ENCODE assay signal across 8 mouse cellular contexts in genomic region chr10:82047597-82048459, GRCm38 (mm10). TPM values are rescaled to one million over a fixed set of nuclear protein-coding genes. Genes with fewer than 3 reads are reported as not detected.
DNase-seq lines count a peak whose midpoint lies in the region; ATAC-seq and TF ChIP-seq lines count a peak whose summit lies in the region.

Gene Zfp873, plus strand, starts transcription at chr10:82048123.

- peak; percentile 97 for ATAC-seq in embryonic facial prominence, embryonic 13.5 days (ENCODE audit: insufficient number of reproducible peaks, insufficient read depth, low FRiP score, low TSS enrichment, low read depth)
- peak; percentile 99 for ATAC-seq in limb, embryonic 14.5 days (ENCODE audit: low FRiP score, low read depth)
- peak; percentile 100 for ATAC-seq in midbrain, postnatal 0 days (ENCODE audit: low FRiP score)

- no peaks in the 10 kb centered on the region for H3K27me3 ChIP-seq in embryonic facial prominence, embryonic 13.5 days
- no peaks in the 10 kb centered on the region for H3K27me3 ChIP-seq in limb, embryonic 14.5 days (ENCODE audit: control insufficient read depth, insufficient read depth, low read length)
- H3K27me3 ChIP-seq in midbrain, postnatal 0 days (ENCODE audit: insufficient read depth, low read length) = no peaks in the 10 kb centered on the region

- 10% methylated on average over 35 of the region's 35 CpGs for WGBS in embryonic facial prominence, embryonic 13.5 days
- WGBS in limb, embryonic 14.5 days = 11% methylated on average over 30 of the region's 35 CpGs
- WGBS in midbrain, postnatal 0 days = 8% methylated on average over 35 of the region's 35 CpGs

- TF ChIP-seq POLR2A in limb, embryonic 14.5 days (IDR thresholded peaks at IDR 0.05; ENCODE audit: borderline replicate concordance, extremely low read depth, insufficient read depth, insufficient read length) = peak; percentile 81; the same call in 1 of the 2 replicates

- TF ChIP-seq CTCF in midbrain, postnatal 0 days (IDR thresholded peaks at IDR 0.05) = no peak; the same call in none of the 2 replicates

- H3K9ac ChIP-seq in embryonic facial prominence, embryonic 13.5 days = peak within 1 kb of the TSS; percentile 89
- peak within 1 kb of the TSS; percentile 83 for H3K9ac ChIP-seq in limb, embryonic 14.5 days (ENCODE audit: low read depth, low read length, severe bottlenecking)
- H3K9ac ChIP-seq in midbrain, postnatal 0 days (replicated peaks; ENCODE audit: low read length, poor library complexity, severe bottlenecking) = peak within 1 kb of the TSS; percentile 80

- H3K9me3 ChIP-seq in embryonic facial prominence, embryonic 13.5 days = peaks cover 58% of the 10 kb centered on the region
- H3K9me3 ChIP-seq in limb, embryonic 14.5 days (ENCODE audit: control insufficient read depth, low read length) = peaks cover 51% of the 10 kb centered on the region
- peaks cover 30% of the 10 kb centered on the region for H3K9me3 ChIP-seq in midbrain, postnatal 0 days (ENCODE audit: low read length)

- peak within 1 kb of the TSS; percentile 60 for H3K4me2 ChIP-seq in embryonic facial prominence, embryonic 13.5 days
- peak within 1 kb of the TSS; percentile 52 for H3K4me2 ChIP-seq in limb, embryonic 14.5 days (replicated peaks; ENCODE audit: low read depth, low read length, severe bottlenecking)
- peak within 1 kb of the TSS; percentile 53 for H3K4me2 ChIP-seq in midbrain, postnatal 0 days (ENCODE audit: low read depth, low read length, poor library complexity, severe bottlenecking)

- peak within 1 kb of the TSS; percentile 64 for H3K4me3 ChIP-seq in embryonic facial prominence, embryonic 13.5 days
- H3K4me3 ChIP-seq in limb, embryonic 14.5 days (replicated peaks; ENCODE audit: low read length) = peak within 1 kb of the TSS; percentile 57
- H3K4me3 ChIP-seq in midbrain, postnatal 0 days (ENCODE audit: low read depth, low read length) = peak within 1 kb of the TSS; percentile 67

- peak; percentile 95 for DNase-seq in 3T3-L1 (ENCODE audit: low read depth, low spot score)
- DNase-seq in adrenal gland, postnatal 36 days = peak; percentile 94 to 95
- DNase-seq in heart, adult 8-10 months (ENCODE audit: low spot score) = peak; percentile 93
- DNase-seq in kidney, adult 9 months = peak; percentile 96
- DNase-seq in limb, embryonic 14.5 days (ENCODE audit: low spot score) = peak; percentile 94
- peak; percentile 96 for DNase-seq in midbrain, postnatal 0 days (ENCODE audit: low spot score)
- DNase-seq in spleen, postnatal 14 days (ENCODE audit: low spot score in 2 of 2) = peak; percentile 74 to 83

- H3K4me1 ChIP-seq in embryonic facial prominence, embryonic 13.5 days = peaks cover 4% of the 10 kb centered on the region; the same call in 1 of the 2 replicates
- no peaks in the 10 kb centered on the region for H3K4me1 ChIP-seq in limb, embryonic 14.5 days (ENCODE audit: control insufficient read depth, insufficient read depth, low read length)
- H3K4me1 ChIP-seq in midbrain, postnatal 0 days (ENCODE audit: insufficient read depth, low read length) = no peaks in the 10 kb centered on the region

- H3K36me3 ChIP-seq in embryonic facial prominence, embryonic 13.5 days = peaks cover 33% of the 10 kb centered on the region
- H3K36me3 ChIP-seq in limb, embryonic 14.5 days (ENCODE audit: control insufficient read depth, insufficient read depth, low read length) = no peaks in the 10 kb centered on the region; the same call in 1 of the 2 replicates
- H3K36me3 ChIP-seq in midbrain, postnatal 0 days (ENCODE audit: insufficient read depth, low read length) = no peaks in the 10 kb centered on the region

- peak within 1 kb of the TSS; percentile 95 for H3K27ac ChIP-seq in embryonic facial prominence, embryonic 13.5 days
- peak within 1 kb of the TSS; percentile 94 for H3K27ac ChIP-seq in limb, embryonic 14.5 days (replicated peaks; ENCODE audit: low read depth, low read length)
- peak within 1 kb of the TSS; percentile 96 for H3K27ac ChIP-seq in midbrain, postnatal 0 days (ENCODE audit: low read depth, low read length)

RNA-seq across cellular contexts. Expression of gene Zfp873, which starts in this region (rescaled TPM):
- 1 to 10 TPM; 5.6 to 7.2 TPM for total RNA-seq in adrenal gland, postnatal 36 days (2021)
- polyA plus RNA-seq in embryonic facial prominence, embryonic 13.5 days (2015; fragmentation: Nextera tagmentation; extraction: Ambion mirVana) = 15.2 and 16.7 TPM in 2 replicates
- 1 to 10 TPM; 4.5 to 5.2 (median 5.2) TPM for total RNA-seq in heart, adult 8-10 months (2022)
- 5.8 and 8.6 TPM in 2 replicates for polyA plus RNA-seq in limb, embryonic 14.5 days (2012; rRNA removed)
- 10.5 and 13.3 TPM in 2 replicates for polyA plus RNA-seq in limb, embryonic 14.5 days (2014; fragmentation: Nextera tagmentation; extraction: Ambion mirVana)
- 8.3 and 11.2 TPM in 2 replicates for total RNA-seq in midbrain, postnatal 0 days (2014; rRNA removed)
- 7.5 and 8.2 TPM in 2 replicates for polyA plus RNA-seq in midbrain, postnatal 0 days (2015; fragmentation: Nextera tagmentation; extraction: Ambion mirVana)

Comparison
In these comparisons a context has a peak if more than half of its experiments do, and no peak if none do; other contexts are left out.
1. Peak in every context shown above with its lines: DNase-seq, ATAC-seq, H3K4me3 ChIP-seq and H3K27ac ChIP-seq.